Mouse (Mus musculus): ENCODE data around the gene Ints2.

DNA sequence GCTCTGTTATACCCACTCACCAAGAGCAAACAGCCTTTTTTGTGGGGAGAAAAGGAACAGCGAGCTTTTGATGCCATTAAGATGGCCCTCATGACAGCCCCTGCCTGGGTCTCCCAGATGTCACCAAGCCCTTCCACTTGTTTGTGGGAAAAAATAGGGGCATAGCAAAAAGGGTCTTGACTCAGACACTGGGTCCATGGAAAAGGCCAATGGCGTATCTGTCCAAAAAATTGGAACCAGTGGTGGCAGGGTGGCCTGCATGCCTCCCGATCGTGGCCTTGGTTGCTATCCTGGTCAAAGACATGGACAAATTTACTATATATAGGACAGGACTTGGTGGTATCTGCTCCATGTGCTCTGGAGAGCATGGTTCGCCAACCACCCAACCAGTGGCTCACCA is 52.3 kb downstream of the Ints2 start:
- TF ChIP-seq EP300 (IDR thresholded peaks at IDR 0.05; ENCODE audit: low read depth) (no peak), CTCF (IDR thresholded peaks at IDR 0.05; ENCODE audit: low read depth) (no peak)
